Mouse (Mus musculus) layer of hippocampus, postnatal 36 days (tissue): ENCODE data around the gene Sparcl1. TPM values are rescaled to one million over a fixed set of nuclear protein-coding genes. Genes with fewer than 3 reads are reported as not detected.

ENCODE experiments used
- microRNA-seq, 2 experiments: library from miRNA; unstranded; fragments of <30 nt; microRNA quantifications; one replicate each; pipeline ENCODE4 v1.2.0; 2021
- total RNA-seq, 2 experiments: library from RNA; stranded (reverse); gene quantifications; 2 replicates each; pipeline ENCODE4 v1.2.3; 2021

Gene Sparcl1
- total RNA-seq, 2 experiments from 2014 or later = 1,408 to 1,415 TPM

Small RNA genes within 50 kb of the gene (microRNA-seq; reads per million reads assigned to microRNA genes)
- gene Mir5619 = 0.30 to 0.63 reads per million in 2 experiments

Other genes with a start within 250 kb of the Sparcl1 start
- gene Klhl8, start 202.5 kb downstream of the Sparcl1 start, total RNA-seq = 10 to 100 TPM; 35.0 to 36.1 TPM
- gene Hsd17b13, start 136.3 kb downstream of the Sparcl1 start, total RNA-seq = not detected
- gene Hsd17b11, start 91.8 kb downstream of the Sparcl1 start, total RNA-seq = 10 to 100 TPM; 47.1 to 49.8 TPM
- 10 to 100 TPM; 70.8 to 71.3 TPM for gene Nudt9, start 67.4 kb downstream of the Sparcl1 start, total RNA-seq
- gene Gm17660, start 36.1 kb downstream of the Sparcl1 start, total RNA-seq = not detected
- under 1 TPM in 1 of 2 experiments, not detected in 1; 0.08 TPM for gene Dspp, start 57.0 kb upstream of the Sparcl1 start, total RNA-seq
- gene Dmp1, start 88.9 kb upstream of the Sparcl1 start, total RNA-seq = 1 to 10 TPM; 4.0 to 4.5 TPM
- gene Ibsp, start 185.4 kb upstream of the Sparcl1 start, total RNA-seq = under 1 TPM in 1 of 2 experiments, not detected in 1; 0.22 TPM
- not detected for gene Mepe, start 211.6 kb upstream of the Sparcl1 start, total RNA-seq